Mouse (Mus musculus): ENCODE measurements around the gene Nxn.
"Not testable (repeated sequence)": the region's sequence is repeated elsewhere in the genome, so short reads cannot be mapped to it uniquely, and the experiment has no call there.

The Nxn gene

DNA sequence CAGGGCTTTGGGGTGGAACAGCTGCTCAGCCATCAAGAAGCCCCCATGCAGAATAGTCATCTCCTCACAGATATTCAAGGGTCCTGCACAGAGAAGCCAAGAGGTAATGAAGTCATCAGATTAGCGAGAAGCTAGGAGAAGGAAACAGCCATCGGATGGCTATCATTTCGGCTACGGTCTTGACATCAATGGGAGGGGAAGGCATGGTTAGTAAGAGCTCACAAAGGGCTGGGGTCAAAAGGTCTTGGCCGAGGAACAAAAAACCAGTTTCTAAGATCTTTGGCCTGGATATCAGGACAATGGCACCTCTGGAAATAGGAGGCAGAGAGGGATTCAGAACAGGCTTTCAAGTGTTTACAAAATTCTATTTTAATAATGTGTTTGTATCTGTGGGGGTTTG is 185.1 kb downstream of the Nxn start:
- DNase-seq (ENCODE audit: low spot score) = no peak

DNA sequence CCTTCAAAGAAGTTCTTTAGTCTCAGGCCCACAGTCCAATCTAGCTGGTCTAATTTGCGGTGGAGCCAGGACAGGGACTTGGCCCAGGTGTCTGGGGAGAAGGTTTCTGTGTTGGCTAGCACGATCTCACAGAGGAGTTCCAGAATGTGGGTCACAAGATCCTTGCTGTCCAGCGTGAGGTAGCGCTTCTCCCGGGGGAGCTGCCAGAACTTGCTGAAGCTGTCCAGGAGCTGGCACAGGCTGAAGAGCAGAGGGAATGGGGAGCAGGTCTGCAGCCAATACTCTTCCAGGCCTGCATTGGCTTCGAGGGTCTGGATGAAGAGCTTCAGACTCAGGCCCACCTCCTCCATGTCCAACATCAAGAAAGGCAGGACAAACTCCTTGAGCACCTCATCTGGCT is 187.3 kb downstream of the Nxn start:
- not testable (repeated sequence) for DNase-seq (ENCODE audit: low spot score)

DNA sequence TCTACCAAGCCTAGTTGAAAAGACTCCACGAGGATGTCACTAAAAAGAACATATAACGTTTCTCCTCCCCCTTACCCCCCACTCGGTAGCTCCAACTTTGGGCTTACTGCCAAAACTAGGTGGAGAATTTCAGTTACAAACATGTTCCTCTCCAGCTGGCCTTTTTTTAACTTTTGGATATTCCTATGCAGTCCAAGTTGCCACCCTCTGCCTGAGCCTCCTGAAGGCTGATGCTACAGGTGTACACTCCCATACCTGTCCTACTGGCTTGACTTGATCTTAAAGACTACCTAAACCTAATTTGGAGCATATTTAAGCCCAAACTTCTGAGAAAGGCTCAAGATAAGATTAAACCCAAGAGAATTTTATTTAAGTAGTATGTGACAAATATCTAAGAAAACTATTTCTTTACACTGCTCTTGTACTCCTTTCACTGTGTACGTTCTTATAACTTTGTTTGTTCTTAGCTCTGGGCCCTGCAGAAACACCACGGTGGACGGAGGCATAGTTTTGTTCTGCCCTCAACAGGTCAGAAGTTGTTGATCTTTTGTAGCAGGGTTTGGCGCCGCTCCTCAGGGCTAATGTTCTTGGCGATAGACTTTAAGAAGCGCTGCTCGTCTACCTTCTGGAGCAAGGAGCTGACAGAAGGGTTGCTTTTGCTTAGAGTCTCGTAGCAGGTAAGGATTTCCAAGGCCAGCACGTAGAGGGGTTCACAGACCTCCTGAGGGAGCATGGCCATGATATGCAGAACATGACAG is 188.5 kb downstream of the Nxn start:
- no peak for DNase-seq (ENCODE audit: low spot score)
